Mouse (Mus musculus) right cerebral cortex, postnatal 4 days (tissue): ENCODE results near the gene Tent4a.

ENCODE experiments used
- DNase-seq: peaks from one replicate; pipeline ENCODE4 v3.0.0-alpha.2; 2022

The Tent4a gene

GRCm38 (mm10) chr13:69543595-69543994 is 9.2 kb upstream of the Tent4a start:
- DNase-seq, result no peak

GRCm38 (mm10) chr13:69542571-69543352 is 8.3 kb upstream of the Tent4a start:
- no peak for DNase-seq

GRCm38 (mm10) chr13:69541776-69542175 is 7.4 kb upstream of the Tent4a start:
- no peak for DNase-seq

- DNase-seq, result no peak
These were observed 6.8 kb upstream of the Tent4a start for GRCm38 (mm10) chr13:69541209-69541608.

- no peak for DNase-seq
These were observed 3.9 kb upstream of the Tent4a start for GRCm38 (mm10) chr13:69538327-69538726.

- DNase-seq, result no peak
These were observed 2.9 kb upstream of the Tent4a start for GRCm38 (mm10) chr13:69537366-69537765.

GRCm38 (mm10) chr13:69536021-69536420 is 1.6 kb upstream of the Tent4a start:
- DNase-seq, result no peak

- DNase-seq, result peak; percentile 99
These were observed 486 bp upstream of the Tent4a start for GRCm38 (mm10) chr13:69534654-69535551.

GRCm38 (mm10) chr13:69533405-69534333 is 748 bp downstream of the Tent4a start, which contains the start of gene Nsun2:
Gene Nsun2 (plus strand): TSS chr13:69533746.
- DNase-seq, result peak; percentile 60

- no peak for DNase-seq
These were observed 1.5 kb downstream of the Tent4a start for GRCm38 (mm10) chr13:69532893-69533404.

- no peak for DNase-seq
These were observed 2.1 kb downstream of the Tent4a start for GRCm38 (mm10) chr13:69532101-69532892.

- DNase-seq, result no peak
These were observed 3.0 kb downstream of the Tent4a start for GRCm38 (mm10) chr13:69531431-69531830.

GRCm38 (mm10) chr13:69530951-69531350 is 3.5 kb downstream of the Tent4a start:
- DNase-seq, result no peak

GRCm38 (mm10) chr13:69530156-69530555 is 4.3 kb downstream of the Tent4a start:
- no peak for DNase-seq

GRCm38 (mm10) chr13:69528531-69528930 is 5.9 kb downstream of the Tent4a start:
- DNase-seq, result no peak

- DNase-seq, result no peak
These were observed 8.6 kb downstream of the Tent4a start for GRCm38 (mm10) chr13:69525867-69526266.

GRCm38 (mm10) chr13:69524158-69524530 is 10.3 kb downstream of the Tent4a start:
- no peak for DNase-seq

- no peak for DNase-seq
These were observed 10.8 kb downstream of the Tent4a start for GRCm38 (mm10) chr13:69523444-69524157.

GRCm38 (mm10) chr13:69522161-69522791 is 12.1 kb downstream of the Tent4a start:
- no peak for DNase-seq

GRCm38 (mm10) chr13:69519137-69519536 is 15.3 kb downstream of the Tent4a start:
- DNase-seq, result no peak
